Mouse (Mus musculus): Measurements from ENCODE around the gene Zfp213.
"Not testable (repeated sequence)": the region's sequence is repeated elsewhere in the genome, so short reads cannot be mapped to it uniquely, and the experiment has no call there.

Gene Zfp213

GRCm38 (mm10) chr17:23563595-23564367, at the start of gene Zfp213:
Zfp213 (minus strand) TSS chr17:23564238.
- in situ Hi-C loops (cut with MboI, MseI), result no loop called here

GRCm38 (mm10) chr17:23610361-23610800, 46.3 kb upstream of the Zfp213 start:
- in situ Hi-C loops (cut with MboI, MseI), result loop anchor here (5.0 kb wide), 1 partner anchor 43 kb away; no protein-coding TSS in a partner anchor

GRCm38 (mm10) chr17:23609612-23610011, 45.6 kb upstream of the Zfp213 start:
- in situ Hi-C loops (cut with MboI, MseI), result loop anchor here (5.0 kb wide), 1 partner anchor 42 kb away; no protein-coding TSS in a partner anchor

- in situ Hi-C loops (cut with MboI, MseI), result no loop called here
These were observed 41.2 kb upstream of the Zfp213 start for GRCm38 (mm10) chr17:23605220-23605619.

- in situ Hi-C loops (cut with MboI, MseI), result no loop called here
These were observed 40.4 kb upstream of the Zfp213 start for GRCm38 (mm10) chr17:23604394-23604793.

- in situ Hi-C loops (cut with MboI, MseI), result no loop called here
These were observed 39.5 kb upstream of the Zfp213 start for GRCm38 (mm10) chr17:23603542-23603941.

GRCm38 (mm10) chr17:23603077-23603476, 39.0 kb upstream of the Zfp213 start:
- in situ Hi-C loops (cut with MboI, MseI), result no loop called here

- in situ Hi-C loops (cut with MboI, MseI), result no loop called here
These were observed 38.0 kb upstream of the Zfp213 start for GRCm38 (mm10) chr17:23601836-23602585.

GRCm38 (mm10) chr17:23600641-23601622, 36.9 kb upstream of the Zfp213 start, which contains the start of gene Zscan10:
Zscan10 (plus strand) TSS chr17:23600856.
- in situ Hi-C loops (cut with MboI, MseI), result no loop called here

GRCm38 (mm10) chr17:23599605-23600063, 35.6 kb upstream of the Zfp213 start:
- in situ Hi-C loops (cut with MboI, MseI), result no loop called here

- in situ Hi-C loops (cut with MboI, MseI), result no loop called here
These were observed 34.8 kb upstream of the Zfp213 start, which contains the start of gene Zfp13 for GRCm38 (mm10) chr17:23598582-23599552. Zfp13 (minus strand) TSS chr17:23599487.

GRCm38 (mm10) chr17:23595139-23595538, 31.1 kb upstream of the Zfp213 start:
- in situ Hi-C loops (cut with MboI, MseI), result not testable (repeated sequence)

GRCm38 (mm10) chr17:23592926-23593300, 28.9 kb upstream of the Zfp213 start:
- in situ Hi-C loops (cut with MboI, MseI), result no loop called here

- in situ Hi-C loops (cut with MboI, MseI), result no loop called here
These were observed 28.3 kb upstream of the Zfp213 start for GRCm38 (mm10) chr17:23592208-23592925.

- in situ Hi-C loops (cut with MboI, MseI), result no loop called here
These were observed 23.2 kb upstream of the Zfp213 start for GRCm38 (mm10) chr17:23587253-23587652.

GRCm38 (mm10) chr17:23585721-23586491, 21.9 kb upstream of the Zfp213 start:
- in situ Hi-C loops (cut with MboI, MseI), result no loop called here

GRCm38 (mm10) chr17:23584786-23585185, 20.7 kb upstream of the Zfp213 start:
- in situ Hi-C loops (cut with MboI, MseI), result no loop called here

GRCm38 (mm10) chr17:23575951-23576552, 12.0 kb upstream of the Zfp213 start:
- in situ Hi-C loops (cut with MboI, MseI), result no loop called here
